Mouse (Mus musculus) heart, adult 8-10 months (tissue): ENCODE measurements at regions not wholly inside any gene's neighbourhood (a gene's known extent, or its start where the extent isn't known, plus 50 kb on each side); places are given as distances from the start of the nearest gene placed in this dataset.
"Not testable (repeated sequence)": the region's sequence is repeated elsewhere in the genome, so short reads cannot be mapped to it uniquely, and the experiment has no call there.

Experiments
- DNase-seq: peaks from one replicate; pipeline ENCODE4 v3.0.0; 2022; ENCODE audit warnings: low spot score

GRCm38 (mm10) chr5:67487965-67488409 lies 59.9 kb upstream of the Bend4 start:
- DNase-seq, result no peak

- DNase-seq, result not testable (repeated sequence)
Observed at GRCm38 (mm10) chr5:67490709-67491108, 62.6 kb upstream of the Bend4 start.

- no peak for DNase-seq
Observed at GRCm38 (mm10) chr5:67492893-67493302, 64.8 kb upstream of the Bend4 start.

- no peak for DNase-seq
Observed at GRCm38 (mm10) chr5:67496710-67497109, 68.6 kb upstream of the Bend4 start.

- DNase-seq, result no peak
Observed at GRCm38 (mm10) chr5:67520251-67520650, 87.4 kb upstream of the Shisa3 start.

- no peak for DNase-seq
Observed at GRCm38 (mm10) chr5:67521423-67521912, 86.2 kb upstream of the Shisa3 start.

- DNase-seq, result no peak
Observed at GRCm38 (mm10) chr5:67530149-67530548, 77.5 kb upstream of the Shisa3 start.

- no peak for DNase-seq
Observed at GRCm38 (mm10) chr5:67530957-67531356, 76.7 kb upstream of the Shisa3 start.

- peak; percentile 73 for DNase-seq
Observed at GRCm38 (mm10) chr5:67532351-67532750, 75.3 kb upstream of the Shisa3 start.

- DNase-seq, result peak; percentile 57
Observed at GRCm38 (mm10) chr5:67532756-67533255, 74.9 kb upstream of the Shisa3 start.

GRCm38 (mm10) chr5:67534056-67534455 lies 73.6 kb upstream of the Shisa3 start:
- no peak for DNase-seq

- no peak for DNase-seq
Observed at GRCm38 (mm10) chr5:67537990-67538389, 69.7 kb upstream of the Shisa3 start.

- DNase-seq, result no peak
Observed at GRCm38 (mm10) chr5:67539591-67540238, 68.0 kb upstream of the Shisa3 start.

GRCm38 (mm10) chr5:67541867-67542266 lies 65.8 kb upstream of the Shisa3 start:
- no peak for DNase-seq

- DNase-seq, result no peak
Observed at GRCm38 (mm10) chr5:67544028-67544589, 63.6 kb upstream of the Shisa3 start.

GRCm38 (mm10) chr5:67550257-67550656 lies 57.4 kb upstream of the Shisa3 start:
- no peak for DNase-seq

GRCm38 (mm10) chr5:67551668-67552390 lies 55.9 kb upstream of the Shisa3 start:
- no peak for DNase-seq

GRCm38 (mm10) chr5:67552865-67553264 lies 54.8 kb upstream of the Shisa3 start:
- no peak for DNase-seq
